Mouse (Mus musculus) spleen, postnatal 4 days (tissue): ENCODE measurements around the gene Ppm1n.

Experiments used
- DNase-seq, 2 experiments: peaks; one replicate each; pipeline ENCODE4 v3.0.0; 2022; ENCODE audit warnings: low spot score in 2 of 2

The Ppm1n gene

DNA sequence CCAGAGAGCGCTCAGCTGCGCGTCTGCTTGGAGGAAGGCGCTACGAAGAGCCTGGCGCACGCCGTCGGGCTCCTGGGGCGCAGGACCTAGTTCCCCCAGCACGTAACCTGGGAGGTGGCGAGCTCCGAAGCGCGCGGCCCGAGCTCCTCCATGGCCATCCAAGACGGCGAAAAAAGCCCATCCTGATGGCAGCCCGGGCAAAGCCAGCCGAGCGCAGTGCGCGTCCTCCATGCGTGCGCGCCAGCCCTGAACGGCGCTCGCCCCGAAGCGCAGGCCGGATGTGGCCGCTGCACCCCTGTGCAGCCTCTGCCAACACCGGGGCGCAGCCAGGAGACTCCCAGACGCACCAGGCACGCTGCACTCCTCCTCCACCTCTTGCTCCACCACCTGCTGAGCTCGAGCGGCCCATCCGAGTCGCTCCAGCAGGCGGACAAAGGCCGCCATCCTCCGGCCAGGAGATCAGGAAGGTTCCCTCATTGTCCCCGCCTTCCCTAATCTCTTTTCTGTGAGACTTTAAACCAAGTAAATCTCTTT, at the start of gene Ppm1n:
TSS of gene Ppm1n (minus strand) at position 484 of the 534 bp plus-strand sequence.
- peak in 1 of 2 experiments; percentile 65 for DNase-seq

DNA sequence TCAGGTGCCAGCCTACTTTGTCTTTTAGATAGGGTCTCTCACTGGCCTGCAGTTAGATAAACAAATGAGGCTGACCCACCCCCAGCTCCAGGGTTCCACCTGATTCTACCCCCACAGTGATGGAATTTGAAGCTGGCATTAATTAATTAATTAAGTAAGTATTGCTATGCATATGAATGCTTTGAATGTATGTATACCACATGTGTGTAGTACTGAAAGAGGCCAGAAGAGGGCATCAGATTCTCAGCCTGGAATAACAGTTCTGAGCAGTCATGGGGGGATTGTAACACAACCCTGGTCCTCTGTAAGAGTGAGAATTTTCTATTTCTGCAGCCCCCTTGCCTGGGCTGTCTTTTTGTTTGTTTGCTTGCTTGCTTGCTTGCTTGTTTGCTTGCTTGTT, 48.6 kb upstream of the Ppm1n start:
- peak in 1 of 2 experiments; percentile 59 for DNase-seq

- DNase-seq: peak in 1 of 2 experiments; percentile 55
These were observed 47.9 kb upstream of the Ppm1n start for GRCm38 (mm10) chr7:19327782-19328181.

DNA sequence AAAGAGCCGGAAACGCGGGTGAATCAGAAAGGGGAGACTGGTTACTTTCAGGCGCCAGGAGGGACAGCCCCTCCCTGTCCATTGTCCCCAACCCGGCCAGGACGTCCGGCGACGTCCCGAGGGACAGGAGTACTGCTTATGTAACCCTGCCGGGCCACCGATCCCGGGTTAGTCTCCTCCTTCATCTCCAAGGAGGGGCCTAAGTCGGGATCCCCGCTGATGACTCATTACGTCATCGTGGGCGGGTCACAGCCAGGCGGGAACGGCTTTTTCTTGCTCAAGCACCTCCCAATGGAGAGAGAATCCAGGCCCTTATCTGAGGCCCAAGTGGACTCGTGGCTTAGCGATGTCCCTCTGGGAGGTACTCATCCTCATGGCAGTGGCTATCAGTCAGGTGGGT, 47.3 kb upstream of the Ppm1n start:
- peak; percentile 51 to 71 for DNase-seq

DNA sequence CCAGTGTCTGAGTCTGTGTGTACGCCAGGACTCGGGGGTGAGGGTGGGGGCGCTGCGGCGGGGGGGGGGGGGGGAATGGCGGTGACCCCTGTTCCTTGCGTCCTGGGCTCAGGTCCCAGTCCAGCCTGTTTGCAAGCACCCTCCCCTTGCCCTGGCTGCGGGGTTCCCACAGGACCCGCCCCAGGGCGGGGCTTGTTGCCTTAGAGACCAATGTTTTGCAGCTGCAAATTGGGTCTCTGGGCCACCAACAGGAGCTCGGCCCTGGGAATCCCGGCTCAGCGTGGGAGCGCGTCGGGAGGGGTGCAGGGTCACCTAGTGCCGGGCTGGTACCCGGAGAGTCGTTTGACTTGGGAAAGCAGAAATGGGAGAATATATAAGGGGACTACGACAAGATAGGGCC, 46.5 kb upstream of the Ppm1n start:
- DNase-seq: peak; percentile 57 to 76

- peak in 1 of 2 experiments; percentile 54 for DNase-seq
These were observed 45.7 kb upstream of the Ppm1n start for GRCm38 (mm10) chr7:19325262-19326199.

DNA sequence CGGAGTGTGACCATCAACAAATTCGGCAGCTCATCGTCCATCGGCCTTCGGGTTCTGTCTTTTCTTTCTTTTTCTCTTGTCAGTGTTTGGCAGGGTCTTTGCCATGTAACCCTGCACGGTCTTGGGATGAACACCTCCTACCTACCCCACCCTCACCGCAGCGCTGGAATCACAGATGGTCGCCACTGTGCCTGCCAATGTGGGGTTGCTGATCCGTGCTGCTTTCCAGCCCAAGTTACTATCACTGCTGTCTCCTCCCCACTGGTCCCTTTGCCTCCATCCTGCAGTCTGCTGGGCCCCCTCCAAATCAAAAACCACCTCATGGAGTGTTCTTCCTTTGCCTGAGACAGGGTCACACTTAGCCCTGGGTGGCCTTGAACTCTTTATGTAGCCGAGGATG, 44.4 kb upstream of the Ppm1n start:
- peak in 1 of 2 experiments; percentile 56 for DNase-seq

- DNase-seq: peak in 1 of 2 experiments; percentile 53
These were observed 42.6 kb upstream of the Ppm1n start for GRCm38 (mm10) chr7:19322489-19322888.

DNA sequence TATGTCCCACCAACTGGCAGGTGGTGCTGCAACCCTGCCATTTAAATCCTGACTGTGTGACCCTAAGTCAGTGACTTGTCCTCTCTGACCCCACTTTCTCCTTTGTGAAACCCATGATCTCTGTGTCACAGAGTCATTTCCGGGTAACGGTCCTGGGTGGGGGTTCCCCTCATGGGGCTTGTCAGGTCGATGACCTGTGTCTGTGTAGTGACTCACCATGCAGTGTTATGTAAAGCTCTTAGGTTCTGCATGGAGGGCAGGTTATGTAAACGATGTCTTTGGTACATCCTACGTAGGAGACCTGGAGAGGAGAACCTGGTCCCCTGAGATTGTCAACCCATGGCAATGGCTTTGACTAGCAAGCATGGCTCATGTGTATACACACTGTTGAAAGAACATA, 41.6 kb upstream of the Ppm1n start:
- DNase-seq: peak in 1 of 2 experiments; percentile 58

GRCm38 (mm10) chr7:19320637-19321036, 40.8 kb upstream of the Ppm1n start:
- DNase-seq: no peak

- DNase-seq: peak; percentile 83 to 91
These were observed 40.0 kb upstream of the Ppm1n start for GRCm38 (mm10) chr7:19319906-19320305.

DNA sequence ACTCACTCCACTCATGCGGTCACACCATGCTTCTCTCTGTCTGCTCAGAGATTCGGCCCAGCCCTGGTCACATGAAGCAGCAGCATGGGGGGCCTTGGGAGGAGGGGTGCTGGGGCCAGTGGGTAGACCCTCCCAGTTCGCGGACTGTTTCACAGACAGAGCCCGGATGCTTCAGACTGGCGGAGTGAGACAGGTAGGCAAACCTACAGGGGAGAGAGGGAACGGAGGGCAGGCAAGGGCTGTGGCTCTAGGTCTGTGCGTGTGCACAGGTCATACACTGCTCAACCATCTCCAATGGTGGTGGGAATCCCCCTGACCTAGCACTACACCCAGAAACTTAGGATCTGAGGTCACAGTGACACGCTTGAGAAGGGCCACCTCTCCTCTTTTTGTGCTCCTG, 39.6 kb upstream of the Ppm1n start:
- DNase-seq: peak in 1 of 2 experiments; percentile 61

GRCm38 (mm10) chr7:19318676-19319075, 38.8 kb upstream of the Ppm1n start:
- DNase-seq: no peak

DNA sequence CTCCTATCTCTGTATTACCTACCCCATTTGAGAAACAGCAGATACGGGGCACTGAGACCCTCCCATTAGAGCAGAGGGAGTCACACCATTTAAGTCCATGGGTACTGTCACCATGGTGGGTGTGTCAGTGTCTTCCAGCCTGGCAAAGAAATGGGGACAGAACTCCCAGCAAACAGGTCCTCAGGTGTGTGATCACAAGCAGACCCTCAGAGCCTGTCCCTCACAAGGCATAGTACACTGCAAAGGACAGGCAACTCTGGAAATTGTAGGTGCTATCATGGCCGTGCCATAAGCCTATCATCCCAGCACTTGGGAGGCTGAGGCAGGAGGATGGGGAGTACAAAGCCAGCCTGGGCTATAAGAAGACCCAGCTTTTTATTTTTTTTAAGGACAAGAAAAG, 38.3 kb upstream of the Ppm1n start:
- no peak for DNase-seq

DNA sequence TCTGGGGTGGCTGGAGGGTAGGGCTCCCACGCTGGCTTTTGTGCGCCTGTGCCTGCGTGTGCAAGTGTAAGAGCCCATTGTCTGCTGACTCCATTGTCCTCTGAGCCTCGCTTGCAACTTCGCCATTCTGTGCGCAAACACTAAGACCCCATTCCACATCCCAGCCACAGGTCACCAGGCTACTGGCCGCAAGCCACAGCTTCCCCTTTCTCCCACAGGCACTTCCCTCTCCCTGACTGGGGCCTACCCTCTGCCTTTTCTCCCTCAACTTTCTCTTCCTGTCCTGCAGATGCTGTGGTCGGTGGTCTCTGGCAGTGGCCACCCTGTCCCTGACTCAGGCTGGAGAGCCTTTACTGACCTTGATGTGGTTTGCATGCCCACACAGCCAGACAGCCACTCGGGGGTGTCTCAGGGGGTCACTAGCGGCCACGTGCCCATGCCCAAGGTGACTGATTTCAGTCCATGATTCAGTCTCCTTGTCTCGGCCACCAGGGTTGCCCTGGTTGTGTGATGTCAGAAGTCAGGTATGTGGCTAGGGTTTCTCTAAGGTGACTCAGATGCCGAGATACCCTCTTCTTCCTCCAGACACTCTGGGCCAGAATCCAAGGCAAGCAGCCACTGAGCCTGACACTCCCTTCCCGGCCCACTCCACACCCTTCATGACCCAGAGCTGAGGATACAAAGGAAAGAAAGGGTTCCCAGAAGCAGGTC, 36.7 kb upstream of the Ppm1n start:
- DNase-seq: peak; percentile 44 to 71

DNA sequence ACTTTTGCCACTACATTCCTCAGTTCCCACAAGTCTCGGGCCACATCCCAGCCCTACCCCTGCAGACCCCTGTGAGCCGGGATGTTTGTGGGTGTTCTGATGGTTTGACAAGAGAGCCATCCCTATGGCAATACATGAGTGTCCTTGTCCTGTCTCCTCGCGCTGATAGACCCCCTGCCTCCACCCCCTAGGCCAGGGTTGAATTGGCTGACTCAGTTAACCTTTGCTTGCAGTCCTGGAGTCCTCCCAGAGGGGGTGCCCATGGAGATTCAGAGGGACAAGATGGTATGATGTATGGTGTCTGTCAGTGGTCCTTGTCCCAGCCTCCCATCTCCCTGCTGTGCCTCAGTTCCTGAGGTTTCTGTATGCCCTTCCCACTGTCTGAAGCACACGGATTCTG, 34.2 kb upstream of the Ppm1n start:
- DNase-seq: no peak

DNA sequence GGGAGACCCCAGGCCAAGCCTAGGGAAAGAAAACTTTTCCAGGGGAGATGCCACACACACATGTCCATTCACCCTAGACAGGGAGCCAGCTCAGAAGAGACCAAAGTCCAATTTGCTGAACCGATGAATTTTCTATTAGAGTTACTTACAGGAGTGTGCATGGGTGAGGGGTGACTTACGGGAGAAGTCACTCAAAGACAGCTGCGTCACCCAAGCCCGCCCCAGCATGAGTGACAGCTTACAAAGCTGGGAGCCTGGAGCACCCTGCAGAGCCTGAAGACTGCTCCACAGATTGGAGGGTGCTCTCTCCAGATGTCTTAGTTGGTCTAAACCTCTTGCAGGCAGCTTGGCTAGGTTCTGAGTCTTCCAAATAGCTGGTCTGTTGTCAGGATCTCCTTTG, 32.1 kb upstream of the Ppm1n start:
- no peak for DNase-seq

DNA sequence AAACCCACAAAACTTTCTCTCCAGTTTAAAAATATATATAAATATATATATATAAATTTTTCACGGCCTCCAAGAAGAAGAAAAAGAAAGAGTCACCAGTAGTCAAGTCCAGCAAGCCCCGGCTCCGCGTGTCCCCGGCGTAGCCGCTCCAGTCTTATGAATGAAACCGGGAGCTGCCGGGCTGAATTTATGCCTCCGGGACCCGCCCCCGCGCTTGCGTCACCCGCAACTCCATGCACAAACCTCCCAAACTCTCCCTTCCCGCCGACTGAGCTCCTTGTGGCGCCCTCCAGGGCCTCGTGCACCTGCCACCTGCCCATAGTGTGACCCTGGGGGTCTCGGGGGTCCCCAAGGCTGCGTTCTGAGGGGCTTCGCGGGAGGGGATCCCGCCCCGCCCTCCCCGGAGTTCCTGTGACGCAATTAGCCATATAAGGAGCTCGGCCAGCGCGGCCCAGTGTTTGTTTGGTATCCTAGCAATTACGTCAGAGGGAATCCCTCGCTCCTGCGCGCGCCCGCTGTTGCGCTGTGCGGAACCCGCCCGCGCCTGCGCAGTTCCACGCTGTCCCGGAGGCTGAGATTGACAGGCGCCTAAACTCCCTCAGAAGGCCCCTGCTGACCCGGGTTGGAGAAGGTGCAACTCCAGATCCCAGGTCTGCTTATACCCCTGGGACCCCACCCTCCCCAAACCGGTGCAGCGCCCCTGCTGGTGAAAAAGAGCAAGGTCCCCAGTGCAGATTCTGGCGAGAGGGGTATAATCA, 30.2 kb upstream of the Ppm1n start, which contains the start of gene Fosb:
TSS of gene Fosb (minus strand) at position 168 of the 758 bp plus-strand sequence.
- peak; percentile 89 to 96 for DNase-seq

DNA sequence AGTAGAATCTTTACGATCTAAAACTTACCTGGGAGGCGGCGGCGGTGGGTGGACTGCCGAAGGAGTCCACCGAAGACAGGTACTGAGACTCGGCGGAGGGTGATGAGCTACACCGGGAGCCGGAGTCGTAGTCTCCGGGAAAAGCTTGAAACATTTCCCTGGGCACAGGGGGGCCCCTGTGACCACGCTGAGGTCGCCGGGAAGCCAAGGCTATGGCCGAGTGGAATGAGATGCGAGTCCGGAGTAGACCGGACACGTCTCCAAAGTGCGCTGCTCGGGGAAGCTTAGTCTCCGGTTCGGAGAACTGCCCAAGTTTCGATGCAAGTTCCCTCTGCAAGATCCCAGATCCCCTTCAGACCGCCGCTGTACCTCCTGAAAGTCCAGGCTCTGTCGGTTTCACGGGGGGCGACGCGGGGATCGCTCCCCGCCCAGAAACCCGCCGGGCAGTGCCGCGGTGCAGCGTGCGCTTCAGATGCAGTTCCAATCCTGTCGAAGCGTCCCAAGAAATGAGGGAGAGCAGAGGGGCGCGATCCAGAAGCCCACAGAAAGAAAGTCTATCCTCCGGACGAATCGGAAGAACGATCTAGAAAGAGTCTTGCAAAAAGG, 29.5 kb upstream of the Ppm1n start:
- no peak for DNase-seq

- DNase-seq: peak; percentile 92 to 95
These were observed 28.8 kb upstream of the Ppm1n start for GRCm38 (mm10) chr7:19308454-19309277.
